Mouse (Mus musculus) MEL-GATA-1-ER (cell line): ENCODE measurements around the gene Nek3.
A peak's percentile ranks its signal among the peaks of the same experiment; 100 is the strongest.
"Not testable (repeated sequence)": the region's sequence is repeated elsewhere in the genome, so short reads cannot be mapped to it uniquely, and the experiment has no call there.

Experiments
- DNase-seq: peaks from one replicate; pipeline ENCODE4 v3.0.0-alpha.2; 2012; ENCODE audit warnings: low read depth; ENCODE audit errors: extremely low read depth

Nek3 gene

GRCm38 (mm10) chr8:22143764-22144491 lies 22.3 kb downstream of the Nek3 start:
- DNase-seq = no peak

- no peak for DNase-seq
Observed at GRCm38 (mm10) chr8:22142592-22142991, 23.6 kb downstream of the Nek3 start.

GRCm38 (mm10) chr8:22141836-22142385 lies 24.3 kb downstream of the Nek3 start:
- DNase-seq = no peak

DNA sequence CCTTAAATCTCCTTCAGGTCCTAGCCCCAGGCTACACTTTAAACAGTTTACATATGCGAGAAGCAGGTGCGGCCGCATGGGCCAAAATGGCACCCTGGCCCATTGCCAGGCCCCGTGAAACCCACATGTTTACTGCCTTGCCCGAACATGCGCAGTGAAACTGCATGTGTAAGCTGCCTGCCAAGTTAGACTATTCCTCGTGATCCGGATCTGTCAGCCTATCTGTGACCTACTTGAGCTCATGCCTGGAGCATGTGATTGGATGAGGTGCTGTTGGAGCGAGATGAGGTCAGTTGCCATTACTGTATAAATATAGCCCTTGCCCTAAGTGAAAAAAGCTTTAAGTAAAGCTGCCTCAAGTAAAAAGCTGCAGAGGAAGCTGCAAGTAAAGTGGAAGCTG lies 29.8 kb downstream of the Nek3 start:
- DNase-seq = not testable (repeated sequence)

DNA sequence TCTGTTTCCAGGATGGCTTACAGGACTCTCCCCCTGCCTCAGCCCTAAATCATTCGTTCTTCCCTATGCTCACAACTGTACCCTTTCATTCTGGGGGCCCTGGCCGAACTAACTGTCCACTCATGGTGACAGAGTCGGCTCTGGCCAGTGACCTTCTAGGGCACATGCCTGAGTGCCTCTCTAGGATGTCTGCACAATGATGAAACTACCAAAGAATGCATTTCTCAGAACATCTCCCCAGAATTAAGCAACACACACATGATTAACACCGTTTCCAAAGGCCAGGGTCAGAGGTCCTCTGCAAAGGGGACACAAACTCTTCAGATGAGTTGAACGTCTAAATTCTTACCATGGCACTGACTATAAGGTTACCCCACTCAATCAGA lies 31.5 kb downstream of the Nek3 start:
- no peak for DNase-seq

DNA sequence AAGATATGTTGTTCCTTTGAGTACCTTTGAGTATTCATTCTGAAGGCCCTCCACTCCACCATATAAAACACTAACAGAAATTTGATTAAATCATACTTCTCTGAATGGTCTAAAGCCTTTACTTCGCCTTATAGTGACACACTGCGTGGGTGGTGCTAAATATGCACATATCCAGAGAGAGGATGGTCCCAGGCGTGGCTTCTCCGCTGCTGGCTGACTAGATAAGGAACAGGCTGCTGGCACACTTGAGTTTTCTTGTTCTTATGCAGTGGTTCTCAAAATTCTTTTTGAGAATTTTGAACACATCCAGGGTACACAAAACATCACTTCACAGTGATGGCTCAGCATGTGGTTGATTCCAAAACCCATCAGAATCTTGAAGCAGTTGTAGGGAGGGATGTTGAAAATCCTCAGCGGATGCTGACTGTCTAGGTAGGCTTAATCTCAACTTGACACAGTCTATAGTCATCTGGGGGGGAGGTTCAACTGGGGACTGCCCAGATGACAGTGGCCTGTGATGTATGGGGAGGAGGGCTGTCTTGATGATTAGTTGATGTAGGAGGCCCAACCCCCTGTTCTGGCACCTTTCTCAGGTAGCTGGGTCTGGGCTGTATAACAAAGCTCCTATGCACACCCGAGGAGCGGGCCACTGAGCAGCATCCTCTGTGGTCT lies 32.0 kb downstream of the Nek3 start:
- peak; percentile 38 for DNase-seq

DNA sequence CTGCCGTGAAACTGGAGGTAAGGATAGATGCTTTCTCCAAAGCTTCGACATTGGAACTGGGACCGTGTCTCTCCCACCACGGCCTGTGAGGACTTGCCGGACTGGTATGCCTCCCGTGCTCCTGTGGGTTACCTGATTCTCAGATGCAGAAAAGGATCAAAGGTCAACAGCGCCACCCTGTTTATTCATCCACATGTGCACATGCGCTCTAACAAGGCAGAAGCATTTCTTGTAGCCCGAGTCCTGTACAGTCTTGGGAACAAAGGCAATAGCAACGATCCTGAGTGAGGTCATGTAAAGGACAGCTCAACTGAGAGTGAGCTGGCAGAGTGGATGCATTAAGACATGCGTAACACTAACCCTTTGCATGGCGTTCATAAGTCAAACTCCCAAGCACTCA lies 34.2 kb downstream of the Nek3 start:
- no peak for DNase-seq

- DNase-seq = no peak
Observed at GRCm38 (mm10) chr8:22124220-22125152, 41.7 kb downstream of the Nek3 start, which contains the start of gene Nek5. Gene Nek5 (minus strand): TSS chr8:22125053.

DNA sequence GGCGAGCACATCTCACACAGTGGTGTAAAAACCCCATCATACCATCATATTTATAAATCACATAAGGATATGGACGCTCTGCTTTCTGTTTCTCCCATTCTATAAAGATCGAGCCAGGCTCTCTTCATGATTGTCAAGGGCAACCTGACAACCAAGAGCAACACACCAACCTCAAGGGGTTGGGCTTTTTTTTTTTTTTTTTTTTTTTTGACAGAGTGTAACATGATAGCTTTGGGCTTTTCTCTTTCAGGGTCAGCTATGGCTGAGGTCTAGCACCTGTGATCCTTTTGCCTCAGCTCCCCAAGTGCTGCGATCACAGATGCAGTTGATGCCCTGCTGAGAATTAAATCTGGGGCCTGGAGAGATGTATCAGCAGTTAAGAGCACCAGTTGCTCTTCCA lies 59.2 kb downstream of the Nek3 start:
- no peak for DNase-seq

GRCm38 (mm10) chr8:22091568-22091967 lies 74.7 kb downstream of the Nek3 start:
- DNase-seq = peak; percentile 2

DNA sequence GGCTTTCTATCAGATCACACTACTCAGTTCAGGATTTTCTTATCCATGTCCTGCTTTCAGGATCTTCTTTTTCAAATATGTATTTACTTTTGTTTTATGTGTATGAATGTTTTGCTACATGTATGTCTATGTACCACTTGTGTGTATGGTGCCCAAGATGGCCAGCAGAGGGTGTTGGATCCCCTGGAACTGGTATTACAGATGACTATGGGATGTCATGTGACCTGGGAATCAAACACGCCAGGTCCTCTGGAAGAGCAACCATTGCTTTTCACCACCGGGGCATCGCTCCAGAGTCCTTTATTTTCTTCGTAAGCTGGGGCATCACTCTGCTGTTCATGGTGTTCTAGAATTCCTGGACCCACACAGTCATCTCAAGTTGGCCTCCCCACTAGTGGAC lies 77.0 kb downstream of the Nek3 start:
- no peak for DNase-seq

DNA sequence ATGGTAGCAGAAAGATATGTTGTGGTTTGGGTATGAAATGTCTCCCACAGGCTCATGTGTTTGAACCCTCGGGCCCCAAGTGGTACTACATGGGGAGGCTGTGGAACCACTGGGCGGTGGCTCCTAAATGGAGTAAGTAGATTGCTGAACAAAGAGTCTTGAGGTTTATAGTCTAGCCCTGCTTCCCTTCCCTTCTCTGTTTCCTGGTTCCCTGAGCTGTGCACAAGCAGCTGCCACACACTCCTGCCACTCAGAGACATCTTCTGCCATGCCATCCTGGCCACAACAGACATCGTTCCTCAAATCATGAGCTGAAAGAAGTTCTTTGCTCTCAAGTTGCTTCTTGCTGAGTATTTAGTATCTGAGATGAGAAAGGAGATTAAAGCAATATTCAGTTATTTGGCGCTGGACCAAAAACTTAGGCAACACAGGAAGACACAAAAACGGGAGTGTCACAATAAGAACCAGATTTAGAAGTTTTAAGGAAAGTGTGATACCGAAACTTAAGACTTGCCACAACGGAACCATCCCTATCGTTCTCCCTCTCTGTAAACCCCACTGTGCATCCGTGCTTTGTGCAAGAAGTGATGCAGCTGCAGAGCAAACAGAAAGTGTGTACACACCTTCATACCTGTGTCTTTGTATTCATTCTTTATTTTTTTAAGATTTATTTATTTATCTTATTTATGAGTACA lies 86.8 kb downstream of the Nek3 start:
- DNase-seq = no peak
